Mouse (Mus musculus) liver, embryonic 13.5 days (tissue): Measurements from ENCODE around the gene Dnah3. TPM values are rescaled to one million over a fixed set of nuclear protein-coding genes. Genes with fewer than 3 reads are reported as not detected.

ENCODE experiments used
- ATAC-seq: fragments of 200-750 bp; cut with Nextera tagmentation; 2 replicates; pipeline ENCODE4 v1.8.0; 2017; ENCODE audit warnings: low read depth, mild to moderate bottlenecking, moderate number of reproducible peaks, moderate library complexity
- DNase-seq: peaks from one replicate; pipeline ENCODE4 v3.0.0; 2022
- H3K27ac ChIP-seq: fragments of 300-500 bp; sonication (generic); 2 replicates; pipeline ENCODE4 v1.5.1; 2015; ENCODE audit warnings: moderate library complexity, mild to moderate bottlenecking, inconsistent platforms
- H3K27me3 ChIP-seq: fragments of 300-500 bp; sonication (generic); 2 replicates; pipeline ENCODE4 v1.6.1; 2015; ENCODE audit warnings: mild to moderate bottlenecking, inconsistent platforms
- H3K36me3 ChIP-seq: fragments of 300-500 bp; sonication (generic); 2 replicates; pipeline ENCODE4 v1.6.1; 2015; ENCODE audit warnings: mild to moderate bottlenecking, inconsistent platforms
- H3K4me1 ChIP-seq: fragments of 300-500 bp; sonication (generic); replicated peaks from 2 replicates; pipeline ENCODE4 v1.6.1; 2015; ENCODE audit warnings: inconsistent platforms
- H3K4me2 ChIP-seq: fragments of 300-500 bp; sonication (generic); 2 replicates; pipeline ENCODE4 v1.6.1; 2015; ENCODE audit warnings: inconsistent platforms, mild to moderate bottlenecking, moderate library complexity
- H3K4me3 ChIP-seq: fragments of 300-500 bp; sonication (generic); replicated peaks from 2 replicates; pipeline ENCODE4 v1.5.1; 2015; ENCODE audit warnings: mild to moderate bottlenecking, inconsistent platforms
- H3K9ac ChIP-seq: fragments of 300-500 bp; sonication (generic); 2 replicates; pipeline ENCODE4 v1.6.1; 2015; ENCODE audit warnings: mild to moderate bottlenecking, inconsistent platforms
- H3K9me3 ChIP-seq: fragments of 300-500 bp; sonication (generic); replicated peaks from 2 replicates; pipeline ENCODE4 v1.6.1; 2016; ENCODE audit warnings: inconsistent platforms
- WGBS: fragments of 180-500 bp; shearing (Covaris S2); methylation state at CpG from one replicate; pipeline ENCODE4 v1.1.7; 2015; ENCODE audit not compliant: insufficient replicate concordance; 5-methylcytosine and 5-hydroxymethylcytosine counted together
- polyA plus RNA-seq: library from polyadenylated mRNA; unstranded; fragments of >200 nt; fragmentation: Nextera tagmentation; extraction: Ambion mirVana; gene quantifications from 2 replicates; pipeline ENCODE4 v1.2.1, GENCODE M21; 2015

Gene Dnah3
- polyA plus RNA-seq, 1 experiment from 2014 or later = not detected

DNA sequence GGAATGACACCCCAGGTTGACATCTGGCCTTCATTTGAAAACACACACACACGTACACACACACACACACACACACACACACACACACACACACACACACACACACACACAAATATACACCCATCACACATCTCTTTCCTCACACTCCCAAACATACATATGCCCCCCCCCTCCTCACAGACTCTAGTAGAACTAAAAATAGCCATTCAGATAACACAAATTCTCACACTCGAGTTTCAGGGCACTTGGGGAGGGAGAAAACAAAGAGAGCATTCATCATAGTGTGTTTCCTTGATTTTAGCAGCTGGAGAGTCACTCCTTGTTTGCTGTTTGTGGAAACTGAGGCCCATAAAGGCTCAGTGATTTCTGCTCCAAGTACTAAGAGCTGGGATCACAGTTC lies 41.1 kb downstream of the Dnah3 start:
- no peak overlapping the region for H3K27ac ChIP-seq
- 25% methylated on average over 2 of the region's 2 CpGs for WGBS

DNA sequence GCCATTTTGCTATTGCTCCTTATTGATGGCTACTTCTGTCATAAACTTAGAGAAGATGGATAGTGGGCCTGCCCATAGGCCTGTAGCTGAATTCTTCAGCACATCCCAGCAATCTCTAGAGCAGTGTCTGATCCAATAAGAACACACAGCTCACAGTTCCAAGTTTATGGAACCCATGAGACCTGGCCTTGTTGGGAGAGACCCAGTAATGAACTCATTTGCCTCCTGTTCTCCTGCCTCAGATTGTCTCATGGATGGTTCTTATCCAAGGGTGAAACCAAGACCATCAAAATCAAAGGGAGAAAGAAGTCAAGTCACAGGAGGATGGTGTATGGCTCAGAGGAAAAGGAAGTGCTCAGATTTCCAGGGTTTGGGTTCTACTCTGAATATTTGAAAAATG lies 44.6 kb downstream of the Dnah3 start:
- Histone ChIP-seq H3K4me3 (no peak overlapping the region), H3K9me3 (no peaks in the 10 kb centered on the region), H3K27ac (no peak overlapping the region), H3K4me1 (no peaks in the 10 kb centered on the region), H3K36me3 (no peaks in the 10 kb centered on the region), H3K4me2 (no peak overlapping the region), H3K27me3 (no peaks in the 10 kb centered on the region), H3K9ac (no peak overlapping the region)
- DNase-seq = no peak
- ATAC-seq = no peak

More for the DNA sequence above, 41.1 kb downstream of the Dnah3 start:
- DNase-seq (no peak), ATAC-seq (no peak)
- Histone ChIP-seq H3K9ac (no peak overlapping the region), H3K4me3 (no peak overlapping the region), H3K4me2 (no peak overlapping the region), H3K4me1 (no peaks in the 10 kb centered on the region), H3K36me3 (no peaks in the 10 kb centered on the region), H3K9me3 (no peaks in the 10 kb centered on the region), H3K27me3 (no peaks in the 10 kb centered on the region)

DNA sequence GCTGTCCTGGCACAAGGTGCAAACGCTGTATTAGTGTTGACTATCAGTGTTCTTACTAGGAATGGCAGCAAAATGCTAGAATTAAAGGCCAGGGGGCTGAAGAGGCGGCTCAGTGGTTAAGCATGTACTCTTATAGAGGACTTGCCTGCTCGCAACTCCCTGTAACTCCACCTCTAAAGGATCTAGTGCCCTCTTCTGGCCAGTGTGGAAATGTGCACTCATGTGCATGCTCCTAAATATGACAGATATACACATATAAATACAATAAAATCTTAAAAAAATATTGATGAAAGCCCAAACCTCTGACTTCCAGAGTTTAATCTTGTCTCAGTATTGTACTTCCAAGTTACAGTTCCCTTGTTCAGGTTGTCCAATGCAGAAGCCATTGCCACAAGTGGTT lies 51.1 kb downstream of the Dnah3 start:
- Histone ChIP-seq H3K9me3 (no peaks in the 10 kb centered on the region), H3K4me1 (no peaks in the 10 kb centered on the region), H3K4me2 (no peak overlapping the region), H3K9ac (no peak overlapping the region), H3K36me3 (no peaks in the 10 kb centered on the region), H3K27me3 (no peaks in the 10 kb centered on the region), H3K4me3 (no peak overlapping the region), H3K27ac (no peak overlapping the region)
- ATAC-seq = no peak
- no peak for DNase-seq
- WGBS = 65% methylated on average over 3 of the region's 3 CpGs

DNA sequence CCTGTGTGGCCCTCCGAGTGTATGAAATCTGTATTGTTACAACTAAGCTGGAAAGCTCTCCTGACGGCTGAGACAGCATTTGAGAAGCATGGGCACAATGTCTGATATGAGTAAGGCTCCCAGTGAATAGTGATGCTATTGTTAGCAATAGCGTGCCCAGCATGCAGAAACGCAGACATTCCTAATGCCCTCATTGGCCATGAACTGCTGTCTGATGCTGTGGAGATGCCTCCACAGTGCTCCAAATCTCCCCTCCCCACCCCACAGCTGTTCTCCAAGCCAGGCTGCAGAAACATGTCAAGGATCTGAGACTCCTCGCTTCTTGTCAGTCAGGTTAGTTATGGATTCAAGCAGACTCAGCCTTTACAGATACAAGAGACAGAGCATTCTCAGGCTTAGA lies 58.7 kb downstream of the Dnah3 start:
- DNase-seq (no peak), ATAC-seq (no peak)
- H3K9me3 ChIP-seq = no peaks in the 10 kb centered on the region
- H3K4me1 ChIP-seq = no peaks in the 10 kb centered on the region
- H3K4me3 ChIP-seq = no peak overlapping the region
- no peak overlapping the region for H3K4me2 ChIP-seq
- 77% methylated on average over 5 of the region's 5 CpGs for WGBS
- H3K36me3 ChIP-seq = no peaks in the 10 kb centered on the region
- no peak overlapping the region for H3K27ac ChIP-seq
- no peak overlapping the region for H3K9ac ChIP-seq
- H3K27me3 ChIP-seq = no peaks in the 10 kb centered on the region

DNA sequence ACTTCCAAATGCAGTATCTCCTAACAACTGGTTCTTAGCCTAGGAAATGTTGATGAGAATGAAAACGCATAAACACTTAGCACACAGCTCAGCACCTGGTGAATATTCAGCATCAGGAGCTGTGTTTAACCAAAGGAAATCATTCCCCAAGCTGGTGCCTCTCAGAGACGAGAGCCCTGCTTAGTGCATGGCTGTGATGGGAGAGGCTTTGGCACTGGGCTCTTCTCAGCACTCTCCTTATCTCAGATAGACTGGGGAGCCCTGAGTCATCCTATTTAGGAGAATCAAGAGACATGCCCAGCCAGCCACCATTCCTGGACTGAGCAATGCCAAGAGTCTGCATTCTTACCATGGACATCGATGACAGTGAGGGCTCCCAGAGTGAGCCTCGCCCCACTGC lies 60.1 kb downstream of the Dnah3 start:
- DNase-seq = no peak
- Histone ChIP-seq H3K4me1 (no peaks in the 10 kb centered on the region), H3K4me3 (no peak overlapping the region), H3K9ac (no peak overlapping the region), H3K27me3 (no peaks in the 10 kb centered on the region), H3K4me2 (no peak overlapping the region), H3K36me3 (no peaks in the 10 kb centered on the region), H3K9me3 (no peaks in the 10 kb centered on the region), H3K27ac (no peak overlapping the region)
- 56% methylated on average over 4 of the region's 4 CpGs for WGBS
- ATAC-seq = no peak

DNA sequence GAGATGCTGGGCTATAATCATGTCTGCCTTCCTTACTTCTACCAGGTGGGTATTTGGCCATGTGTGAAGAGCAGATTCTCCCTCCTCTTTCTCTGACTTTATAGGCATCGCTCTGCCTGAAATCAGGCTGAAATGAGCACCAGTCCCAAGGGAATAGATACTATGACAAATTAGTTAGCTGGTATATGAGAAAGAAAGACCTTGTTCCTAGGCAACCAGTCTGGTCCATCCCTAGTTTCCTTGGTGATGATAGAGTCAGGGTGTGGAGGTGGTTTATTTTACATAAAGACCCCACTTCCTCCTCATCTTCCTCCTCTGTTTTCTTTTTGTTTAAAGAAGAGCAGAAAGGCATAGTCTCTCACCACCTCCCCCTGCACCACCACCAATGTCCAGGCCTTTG lies 60.5 kb downstream of the Dnah3 start:
- no peaks in the 10 kb centered on the region for H3K36me3 ChIP-seq
- H3K4me1 ChIP-seq = no peaks in the 10 kb centered on the region
- H3K27ac ChIP-seq = no peak overlapping the region
- H3K4me3 ChIP-seq = no peak overlapping the region
- no peak overlapping the region for H3K4me2 ChIP-seq
- WGBS = 53% methylated on average over 1 of the region's 1 CpGs
- ATAC-seq (no peak), DNase-seq (no peak)
- H3K27me3 ChIP-seq = no peaks in the 10 kb centered on the region
- no peaks in the 10 kb centered on the region for H3K9me3 ChIP-seq
- H3K9ac ChIP-seq = no peak overlapping the region

DNA sequence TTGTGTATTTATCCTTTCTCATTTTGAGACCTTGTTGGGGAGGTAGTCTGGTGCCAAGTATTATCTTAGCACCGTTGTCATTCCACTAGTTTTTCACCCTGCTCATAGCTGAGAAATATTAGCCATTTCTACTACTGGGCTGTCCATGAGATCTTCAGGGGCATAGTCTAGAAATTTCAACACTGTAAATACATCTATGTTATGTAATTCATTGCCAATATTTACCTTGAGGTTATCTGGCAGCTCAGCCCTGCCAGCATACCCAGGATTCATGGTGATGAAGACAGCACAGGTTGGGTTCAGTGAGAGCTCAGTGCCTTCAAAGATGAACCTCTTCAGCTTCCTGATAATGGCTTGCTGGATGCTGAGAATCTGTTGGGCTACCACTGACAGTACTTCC lies 66.4 kb downstream of the Dnah3 start:
- Histone ChIP-seq H3K4me3 (no peak overlapping the region), H3K9ac (no peak overlapping the region), H3K4me1 (no peaks in the 10 kb centered on the region), H3K27me3 (no peaks in the 10 kb centered on the region), H3K36me3 (no peaks in the 10 kb centered on the region), H3K27ac (no peak overlapping the region), H3K9me3 (no peaks in the 10 kb centered on the region), H3K4me2 (no peak overlapping the region)
- 46% methylated on average over 1 of the region's 1 CpGs for WGBS
- ATAC-seq (no peak; the same call in 1 of the 2 replicates), DNase-seq (no peak)

DNA sequence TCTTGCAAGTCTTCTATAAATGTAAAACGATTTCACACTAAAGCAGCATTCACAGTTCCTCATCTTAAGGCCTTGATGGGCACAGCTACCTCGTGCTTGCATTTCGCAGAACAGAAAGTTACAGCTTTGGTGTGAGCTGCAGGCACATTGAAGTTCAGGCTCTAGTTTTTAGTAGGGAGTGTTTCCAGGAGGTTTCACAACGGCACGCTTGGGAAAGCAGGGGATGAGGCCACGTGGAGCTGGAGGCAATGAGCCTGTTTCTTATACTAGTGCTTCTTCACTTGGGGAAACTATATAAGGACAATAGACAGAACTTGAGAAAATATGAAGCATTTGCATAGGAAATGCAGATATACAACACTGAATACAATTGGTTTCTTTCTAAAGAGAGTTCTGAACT lies 98.0 kb downstream of the Dnah3 start:
- Histone ChIP-seq H3K36me3 (no peaks in the 10 kb centered on the region), H3K4me3 (no peak overlapping the region), H3K9ac (no peak overlapping the region), H3K27me3 (no peaks in the 10 kb centered on the region), H3K27ac (no peak overlapping the region), H3K9me3 (no peaks in the 10 kb centered on the region), H3K4me1 (no peaks in the 10 kb centered on the region), H3K4me2 (no peak overlapping the region)
- WGBS = 61% methylated on average over 6 of the region's 6 CpGs
- no peak for ATAC-seq
- no peak for DNase-seq

DNA sequence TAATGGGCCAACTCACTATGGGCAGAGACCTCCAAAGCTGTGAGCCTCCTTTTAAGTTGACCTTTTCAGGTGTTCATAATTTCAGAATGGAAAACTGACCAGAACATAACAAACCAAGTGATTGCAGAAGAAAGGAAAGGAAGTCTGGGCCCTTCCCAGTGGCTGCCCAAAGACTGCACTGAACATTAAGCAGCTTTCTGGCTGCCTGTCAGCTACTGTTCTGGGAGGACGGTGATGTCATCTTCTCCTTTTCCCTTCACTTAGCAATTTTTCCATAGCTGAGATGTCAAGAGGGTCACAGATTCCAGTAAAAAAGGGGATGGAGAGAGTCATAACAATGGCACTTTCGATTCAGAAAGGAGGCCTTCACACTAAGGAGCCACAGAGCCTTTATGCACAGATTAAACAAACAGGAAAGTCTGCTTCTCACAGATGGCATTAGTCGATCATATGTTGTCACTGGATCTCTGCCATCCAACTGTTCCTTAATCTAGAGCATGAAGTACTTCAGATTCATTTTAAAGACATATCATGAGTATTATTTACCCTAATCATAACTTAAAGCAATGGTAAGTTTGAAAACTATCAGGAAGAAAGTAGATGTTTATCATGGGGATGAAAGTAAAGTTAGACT lies 109.7 kb downstream of the Dnah3 start:
- no peaks in the 10 kb centered on the region for H3K4me1 ChIP-seq
- ATAC-seq (no peak), DNase-seq (no peak)
- no peaks in the 10 kb centered on the region for H3K27me3 ChIP-seq
- H3K36me3 ChIP-seq = no peaks in the 10 kb centered on the region
- no peak overlapping the region for H3K9ac ChIP-seq
- H3K27ac ChIP-seq = no peak overlapping the region
- H3K9me3 ChIP-seq = no peaks in the 10 kb centered on the region
- no peak overlapping the region for H3K4me3 ChIP-seq
- H3K4me2 ChIP-seq = no peak overlapping the region
- WGBS = 51% methylated on average over 3 of the region's 3 CpGs

DNA sequence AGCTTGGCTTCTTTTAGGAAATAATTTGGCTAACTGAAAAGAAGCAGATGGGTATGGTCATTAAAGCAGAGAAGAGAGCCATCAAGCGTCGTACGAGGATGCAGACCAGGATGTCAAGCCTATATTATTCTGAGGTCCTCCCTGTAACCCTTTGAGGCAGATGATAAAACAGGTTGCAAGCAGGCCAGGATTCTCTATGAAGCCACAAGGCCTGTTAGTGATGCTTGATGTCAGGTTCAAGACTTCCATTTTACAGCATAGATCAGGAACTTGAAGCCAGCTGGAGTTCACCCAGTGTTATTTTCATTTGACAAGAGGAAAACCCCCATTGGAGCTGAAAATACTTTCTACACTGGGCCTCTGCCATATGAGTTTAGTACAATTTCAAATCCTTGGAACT lies 114.9 kb downstream of the Dnah3 start:
- no peak overlapping the region for H3K9ac ChIP-seq
- no peaks in the 10 kb centered on the region for H3K36me3 ChIP-seq
- 76% methylated on average over 3 of the region's 3 CpGs for WGBS
- no peaks in the 10 kb centered on the region for H3K9me3 ChIP-seq
- no peak overlapping the region for H3K27ac ChIP-seq
- H3K4me3 ChIP-seq = no peak overlapping the region
- H3K4me1 ChIP-seq = no peaks in the 10 kb centered on the region
- no peak overlapping the region for H3K4me2 ChIP-seq
- DNase-seq (no peak), ATAC-seq (no peak)
- H3K27me3 ChIP-seq = no peaks in the 10 kb centered on the region

DNA sequence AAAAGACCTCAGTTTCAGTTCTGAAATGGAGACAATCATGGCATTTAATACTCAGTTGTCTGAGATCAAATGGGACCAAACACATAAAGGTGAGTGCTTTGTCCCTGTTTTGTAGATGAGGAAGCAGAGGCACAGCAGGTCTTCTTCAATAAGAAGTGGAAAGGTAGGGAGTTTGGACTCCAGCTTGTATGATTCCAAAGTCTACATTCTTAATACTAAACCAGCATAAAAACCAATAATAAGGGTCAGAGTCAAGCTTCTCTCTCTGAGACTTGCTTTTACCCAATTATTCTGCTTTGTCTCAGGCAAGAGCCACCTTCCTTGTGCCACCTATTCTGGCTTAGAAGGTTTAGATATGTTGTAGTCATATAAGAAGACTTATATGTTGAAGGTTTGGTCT lies 116.5 kb downstream of the Dnah3 start:
- DNase-seq (no peak), ATAC-seq (no peak)
- Histone ChIP-seq H3K36me3 (no peaks in the 10 kb centered on the region), H3K9me3 (no peaks in the 10 kb centered on the region), H3K27ac (no peak overlapping the region), H3K9ac (no peak overlapping the region), H3K4me2 (no peak overlapping the region), H3K27me3 (no peaks in the 10 kb centered on the region), H3K4me3 (no peak overlapping the region), H3K4me1 (no peaks in the 10 kb centered on the region)

DNA sequence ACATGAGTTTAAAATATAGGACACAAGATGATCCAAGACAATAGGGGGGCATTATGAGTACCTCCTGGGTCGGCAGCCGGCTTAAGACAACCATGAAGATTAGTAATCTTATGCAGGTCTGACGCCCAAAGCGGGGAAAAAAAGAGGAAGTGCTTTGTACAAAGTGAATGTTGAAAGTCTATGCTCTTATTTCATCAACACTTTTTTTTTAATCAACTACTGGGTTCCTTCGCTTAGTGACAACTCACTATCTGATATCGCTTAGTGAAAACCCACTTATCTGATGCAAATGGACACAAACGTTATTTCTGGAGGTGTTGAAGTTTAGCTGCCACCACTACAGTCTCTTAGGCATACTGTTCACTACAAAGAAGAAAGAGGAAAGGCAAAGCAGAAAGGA lies 117.5 kb downstream of the Dnah3 start:
- 55% methylated on average over 7 of the region's 7 CpGs for WGBS
- no peak for ATAC-seq
- no peak overlapping the region for H3K4me2 ChIP-seq

More for the DNA sequence above, 117.5 kb downstream of the Dnah3 start:
- Histone ChIP-seq H3K27ac (no peak overlapping the region), H3K36me3 (no peaks in the 10 kb centered on the region), H3K4me1 (no peaks in the 10 kb centered on the region), H3K4me3 (no peak overlapping the region), H3K27me3 (no peaks in the 10 kb centered on the region), H3K9ac (no peak overlapping the region), H3K9me3 (no peaks in the 10 kb centered on the region)
- no peak for DNase-seq
